10 mouse cellular contexts compared by ENCODE assay signal in genomic region chr4:106633281-106634085, GRCm38 (mm10). TPM values are rescaled to one million over a fixed set of nuclear protein-coding genes. Genes with fewer than 3 reads are reported as not detected.
A peak's percentile ranks its signal among the peaks of the same experiment; 100 is the strongest.
DNase-seq lines count a peak whose midpoint lies in the region; ATAC-seq and TF ChIP-seq lines count a peak whose summit lies in the region.
"Had no signal": no experiment of that assay in that cellular context is flagged by ENCODE, and none has a peak within 500 bp of the region (broad histone marks: within the 10 kb centered on the region; RNA-seq: fewer than 3 reads in every experiment).

No protein-coding gene starts in this region.

- TF ChIP-seq POLR2A in olfactory bulb, adult 2 months (IDR thresholded peaks at IDR 0.05; ENCODE audit: insufficient read depth, low read depth, low read length): no peak

- no peak for ATAC-seq in heart, embryonic 12.5 days (ENCODE audit: insufficient number of reproducible peaks, low FRiP score)
- ATAC-seq in lung, embryonic 15.5 days (ENCODE audit: borderline replicate concordance, extremely low read depth, low FRiP score, low TSS enrichment): peak; percentile 28
- ATAC-seq in lung, postnatal 0 days: no peak
- no peak for ATAC-seq in intestine, embryonic 15.5 days

- no peak overlapping the region for H3K4me2 ChIP-seq in heart, embryonic 12.5 days
- H3K4me2 ChIP-seq in lung, embryonic 15.5 days: no peak overlapping the region
- H3K4me2 ChIP-seq in lung, postnatal 0 days (replicated peaks; ENCODE audit: low read depth, low read length): no peak overlapping the region
- no peak overlapping the region for H3K4me2 ChIP-seq in intestine, embryonic 15.5 days (replicated peaks)

- 0 out of 2 replicates have a peak, but pooled peaks cover 5% of the 10 kb centered on the region for H3K4me1 ChIP-seq in heart, embryonic 12.5 days (replicated peaks)
- H3K4me1 ChIP-seq in lung, embryonic 15.5 days: peaks cover 32% of the 10 kb centered on the region
- no peaks in the 10 kb centered on the region for H3K4me1 ChIP-seq in lung, postnatal 0 days (ENCODE audit: insufficient read depth, low read depth, low read length)
- H3K4me1 ChIP-seq in intestine, embryonic 15.5 days (replicated peaks): peaks cover 22% of the 10 kb centered on the region
- peaks cover 20% of the 10 kb centered on the region for H3K4me1 ChIP-seq in olfactory bulb, adult 2 months (ENCODE audit: control insufficient read depth, insufficient read depth, low read length)

- no peak overlapping the region for H3K9ac ChIP-seq in heart, embryonic 12.5 days
- no peak overlapping the region for H3K9ac ChIP-seq in lung, embryonic 15.5 days
- H3K9ac ChIP-seq in lung, postnatal 0 days (replicated peaks; ENCODE audit: low read depth): no peak overlapping the region
- no peak overlapping the region for H3K9ac ChIP-seq in intestine, embryonic 15.5 days

- no peak for TF ChIP-seq EP300 in lung, postnatal 0 days (IDR thresholded peaks at IDR 0.05)

- H3K4me3 ChIP-seq in heart, embryonic 12.5 days: no peak overlapping the region
- no peak overlapping the region for H3K4me3 ChIP-seq in lung, embryonic 15.5 days
- H3K4me3 ChIP-seq in lung, postnatal 0 days (ENCODE audit: low read depth, low read length): no peak overlapping the region
- no peak overlapping the region for H3K4me3 ChIP-seq in intestine, embryonic 15.5 days (replicated peaks)
- H3K4me3 ChIP-seq in olfactory bulb, adult 2 months (ENCODE audit: insufficient read depth, low read depth, low read length): no peak overlapping the region

- H3K9me3 ChIP-seq in heart, embryonic 12.5 days (replicated peaks): no peaks in the 10 kb centered on the region
- no peaks in the 10 kb centered on the region for H3K9me3 ChIP-seq in lung, embryonic 15.5 days
- H3K9me3 ChIP-seq in lung, postnatal 0 days (ENCODE audit: low read length): no peaks in the 10 kb centered on the region
- H3K9me3 ChIP-seq in intestine, embryonic 15.5 days: no peaks in the 10 kb centered on the region

- H3K36me3 ChIP-seq in heart, embryonic 12.5 days: no peaks in the 10 kb centered on the region
- no peaks in the 10 kb centered on the region for H3K36me3 ChIP-seq in lung, embryonic 15.5 days
- no peaks in the 10 kb centered on the region for H3K36me3 ChIP-seq in lung, postnatal 0 days (ENCODE audit: insufficient read depth, low read length)
- H3K36me3 ChIP-seq in intestine, embryonic 15.5 days: no peaks in the 10 kb centered on the region

- no peak for DNase-seq in heart, adult 8-10 months (ENCODE audit: low spot score)
- no peak for DNase-seq in lung, postnatal 0 days (ENCODE audit: low spot score)
- DNase-seq in B cell, adult 2 months: no peak
- DNase-seq in spleen, postnatal 14 days (ENCODE audit: low spot score in 2 of 2): no peak
- DNase-seq: adrenal gland, postnatal 36 days; right cerebral cortex, postnatal 25 days had no signal

- peaks cover 58% of the 10 kb centered on the region for H3K27me3 ChIP-seq in heart, embryonic 12.5 days (replicated peaks)
- no peaks in the 10 kb centered on the region for H3K27me3 ChIP-seq in lung, embryonic 15.5 days
- H3K27me3 ChIP-seq in lung, postnatal 0 days (replicated peaks; ENCODE audit: insufficient read depth, low read length): no peaks in the 10 kb centered on the region
- H3K27me3 ChIP-seq in intestine, embryonic 15.5 days (replicated peaks): no peaks in the 10 kb centered on the region

- no peak for TF ChIP-seq CTCF in lung, postnatal 0 days (IDR thresholded peaks at IDR 0.05)
- TF ChIP-seq CTCF in olfactory bulb, adult 2 months (IDR thresholded peaks at IDR 0.05; ENCODE audit: insufficient read depth, low read depth, low read length): no peak

- peak overlapping the region; percentile 55; the same call in 1 of the 2 replicates for H3K27ac ChIP-seq in heart, embryonic 12.5 days (ENCODE audit: poor library complexity, severe bottlenecking)
- H3K27ac ChIP-seq in lung, embryonic 15.5 days: peak overlapping the region; percentile 56
- H3K27ac ChIP-seq in lung, postnatal 0 days (ENCODE audit: low read length): no peak overlapping the region
- H3K27ac ChIP-seq in intestine, embryonic 15.5 days: peak overlapping the region; percentile 60
- peak overlapping the region; percentile 34; the same call in 1 of the 2 replicates for H3K27ac ChIP-seq in olfactory bulb, adult 2 months (ENCODE audit: insufficient read depth, low read depth, low read length)

- WGBS in heart, embryonic 12.5 days: 27% methylated on average over 8 of the region's 8 CpGs
- WGBS in lung, embryonic 15.5 days: 26% methylated on average over 8 of the region's 8 CpGs
- 34% methylated on average over 8 of the region's 8 CpGs for WGBS in lung, postnatal 0 days
- WGBS in intestine, embryonic 15.5 days: 33% methylated on average over 8 of the region's 8 CpGs
- 20% methylated on average over 8 of the region's 8 CpGs for WGBS in olfactory bulb, adult 2 months

RNA-seq across cellular contexts. Expression of gene Ttc22, which starts 11.3 kb away (rescaled TPM):
- polyA plus RNA-seq in heart, embryonic 12.5 days (2016; fragmentation: Nextera tagmentation; extraction: Ambion mirVana): 0.57 and 0.91 TPM in 2 replicates
- total RNA-seq in heart, adult 8-10 months (2022): under 1 TPM in 2 of 4 experiments, not detected in 2; 0.11 to 0.16 TPM
- polyA plus RNA-seq in lung, embryonic 15.5 days (2015; fragmentation: Nextera tagmentation; extraction: Ambion mirVana): 1.1 TPM in 2 replicates
- polyA plus RNA-seq in lung, postnatal 0 days (2015; fragmentation: Nextera tagmentation; extraction: Ambion mirVana): 2.2 and 2.5 TPM in 2 replicates
- polyA plus RNA-seq in intestine, embryonic 15.5 days (2015; fragmentation: Nextera tagmentation; extraction: Ambion mirVana): 8.6 and 10.1 TPM in 2 replicates
- polyA plus RNA-seq in olfactory bulb, adult 2 months (2012; ENCODE audit: insufficient read depth, insufficient read length, low replicate concordance, missing spikeins): not detected in 2 replicates
- total RNA-seq: adrenal gland, postnatal 36 days had no signal

RNA-seq across cellular contexts. Expression of gene Lexm, which starts 16.4 kb away (rescaled TPM):
- polyA plus RNA-seq in heart, embryonic 12.5 days (2016; fragmentation: Nextera tagmentation; extraction: Ambion mirVana): 0.50 and 1.5 TPM in 2 replicates
- total RNA-seq in heart, adult 8-10 months (2022): not detected
- not detected in 2 replicates for polyA plus RNA-seq in lung, embryonic 15.5 days (2015; fragmentation: Nextera tagmentation; extraction: Ambion mirVana)
- polyA plus RNA-seq in lung, postnatal 0 days (2015; fragmentation: Nextera tagmentation; extraction: Ambion mirVana): not detected in 2 replicates
- polyA plus RNA-seq in intestine, embryonic 15.5 days (2015; fragmentation: Nextera tagmentation; extraction: Ambion mirVana): not detected in 2 replicates
- polyA plus RNA-seq in olfactory bulb, adult 2 months (2012; ENCODE audit: insufficient read depth, insufficient read length, low replicate concordance, missing spikeins): not detected in 2 replicates
- total RNA-seq: adrenal gland, postnatal 36 days had no signal

RNA-seq across cellular contexts. Expression of gene Pars2, which starts 17.4 kb away (rescaled TPM):
- polyA plus RNA-seq in heart, embryonic 12.5 days (2016; fragmentation: Nextera tagmentation; extraction: Ambion mirVana): 12.3 and 13.6 TPM in 2 replicates
- total RNA-seq in heart, adult 8-10 months (2022): 1 to 10 TPM; 3.9 to 5.7 (median 5.3) TPM
- polyA plus RNA-seq in lung, embryonic 15.5 days (2015; fragmentation: Nextera tagmentation; extraction: Ambion mirVana): 12.9 and 13.5 TPM in 2 replicates
- 5.2 and 5.8 TPM in 2 replicates for polyA plus RNA-seq in lung, postnatal 0 days (2015; fragmentation: Nextera tagmentation; extraction: Ambion mirVana)
- polyA plus RNA-seq in intestine, embryonic 15.5 days (2015; fragmentation: Nextera tagmentation; extraction: Ambion mirVana): 14.5 and 15.0 TPM in 2 replicates
- polyA plus RNA-seq in olfactory bulb, adult 2 months (2012; ENCODE audit: insufficient read depth, insufficient read length, low replicate concordance, missing spikeins): not detected in 2 replicates

RNA-seq across cellular contexts. Expression of gene Ttc4, which starts 45.3 kb away (rescaled TPM):
- polyA plus RNA-seq in heart, embryonic 12.5 days (2016; fragmentation: Nextera tagmentation; extraction: Ambion mirVana): 55.6 and 57.7 TPM in 2 replicates
- total RNA-seq in heart, adult 8-10 months (2022): 10 to 100 TPM; 17.1 to 20.9 (median 19.0) TPM
- polyA plus RNA-seq in lung, embryonic 15.5 days (2015; fragmentation: Nextera tagmentation; extraction: Ambion mirVana): 84.2 and 91.5 TPM in 2 replicates
- 38.8 and 39.0 TPM in 2 replicates for polyA plus RNA-seq in lung, postnatal 0 days (2015; fragmentation: Nextera tagmentation; extraction: Ambion mirVana)
- 72.0 and 73.4 TPM in 2 replicates for polyA plus RNA-seq in intestine, embryonic 15.5 days (2015; fragmentation: Nextera tagmentation; extraction: Ambion mirVana)
- polyA plus RNA-seq in olfactory bulb, adult 2 months (2012; ENCODE audit: insufficient read depth, insufficient read length, low replicate concordance, missing spikeins): not detected in 2 replicates
